Mouse (Mus musculus) cerebellum, postnatal 14 days (tissue): ENCODE data around the gene Ubqln2.

Experiments used
- DNase-seq, 2 experiments: peaks; one replicate each; pipeline ENCODE4 v3.0.0; 2021; ENCODE audit warnings: mixed read lengths in 2 of 2

The Ubqln2 gene

GRCm38 (mm10) chrX:153497688-153498516 lies at the start of gene Ubqln2:
Gene Ubqln2 (plus strand): TSS chrX:153498227.
- peak; percentile 85 to 89 for DNase-seq

GRCm38 (mm10) chrX:153451946-153452345 lies 46.1 kb upstream of the Ubqln2 start:
- no peak for DNase-seq

GRCm38 (mm10) chrX:153476760-153477248 lies 21.2 kb upstream of the Ubqln2 start:
- DNase-seq: no peak

GRCm38 (mm10) chrX:153492326-153492725 lies 5.7 kb upstream of the Ubqln2 start:
- no peak for DNase-seq

- peak; percentile 40 to 46 for DNase-seq
These were observed 752 bp downstream of the Ubqln2 start for GRCm38 (mm10) chrX:153498665-153499293.

- peak in 1 of 2 experiments; percentile 45 for DNase-seq
These were observed 1.4 kb downstream of the Ubqln2 start for GRCm38 (mm10) chrX:153499294-153500046.

GRCm38 (mm10) chrX:153500047-153500345 lies 2.0 kb downstream of the Ubqln2 start:
- peak in 1 of 2 experiments; percentile 46 for DNase-seq

GRCm38 (mm10) chrX:153505954-153506353 lies 7.9 kb downstream of the Ubqln2 start:
- DNase-seq: peak; percentile 47 to 66

- DNase-seq: no peak
These were observed 17.5 kb downstream of the Ubqln2 start for GRCm38 (mm10) chrX:153515491-153515890.

- peak; percentile 36 to 41 for DNase-seq
These were observed 30.4 kb downstream of the Ubqln2 start for GRCm38 (mm10) chrX:153528399-153528798.
